Mouse (Mus musculus): ENCODE results near the gene Esp23.

GRCm38 (mm10) chr17:39076937-39077336, at the start of gene Esp23:
- TF ChIP-seq CTCF (IDR thresholded peaks at IDR 0.05; ENCODE audit: control insufficient read depth, insufficient read depth, insufficient replicate concordance, low read depth, low read length), result no peak
- TF ChIP-seq POLR2A (IDR thresholded peaks at IDR 0.05; ENCODE audit: control insufficient read depth, low read depth, low read length), result no peak

All from testis, adult 2 months (tissue).